Mouse (Mus musculus): ENCODE measurements around the gene Cep131. TPM values are rescaled to one million over a fixed set of nuclear protein-coding genes. Genes with fewer than 3 reads are reported as not detected.
A peak's percentile ranks its signal among the peaks of the same experiment; 100 is the strongest.

Gene Cep131
- polyA plus RNA-seq, 2 experiments, result 2.7 to 4.4 TPM

- H3K27me3 ChIP-seq (ENCODE audit: control insufficient read depth, insufficient read depth, low read length), result no peaks in the 10 kb centered on the region
- no peaks in the 10 kb centered on the region; a peak in 1 of 4 replicates for H3K4me1 ChIP-seq (replicated peaks; ENCODE audit: control insufficient read depth in 2 of 2, insufficient read depth in 2 of 2, low read length in 1 of 2)
- H3K4me2 ChIP-seq (ENCODE audit: low read depth), result no peak overlapping the region
- TF ChIP-seq EP300 (IDR thresholded peaks at IDR 0.05; ENCODE audit: low read depth), result no peak
- no peak for TF ChIP-seq CTCF (IDR thresholded peaks at IDR 0.05; ENCODE audit: low read depth)
- H3K4me3 ChIP-seq (ENCODE audit: insufficient read depth in 1 of 2, low read depth in 2 of 2, low read length in 2 of 2), result no peak overlapping the region
- H3K9ac ChIP-seq (replicated peaks), result no peak overlapping the region
- no peak for DNase-seq (ENCODE audit: low read depth in 3 of 3, low spot score in 3 of 3)
- H3K9me3 ChIP-seq (ENCODE audit: control insufficient read depth, low read length), result no peaks in the 10 kb centered on the region
- no peak for ATAC-seq (ENCODE audit: insufficient read depth)
- H3K27ac ChIP-seq, result no peak overlapping the region
- H3K36me3 ChIP-seq (replicated peaks; ENCODE audit: control insufficient read depth, insufficient read depth, low read depth), result no peaks in the 10 kb centered on the region
- WGBS (ENCODE audit: insufficient replicate concordance), result 60% methylated on average over 23 of the region's 23 CpGs
These were observed 66.8 kb downstream of the Cep131 start for GRCm38 (mm10) chr11:120019542-120020440.

- Histone ChIP-seq H3K4me2 (ENCODE audit: low read depth) (no peak overlapping the region), H3K27me3 (ENCODE audit: control insufficient read depth, insufficient read depth, low read length) (no peaks in the 10 kb centered on the region), H3K4me3 (ENCODE audit: insufficient read depth in 1 of 2, low read depth in 2 of 2, low read length in 2 of 2) (no peak overlapping the region), H3K9me3 (ENCODE audit: control insufficient read depth, low read length) (no peaks in the 10 kb centered on the region), H3K27ac (no peak overlapping the region), H3K36me3 (replicated peaks; ENCODE audit: control insufficient read depth, insufficient read depth, low read depth) (no peaks in the 10 kb centered on the region), H3K9ac (replicated peaks) (no peak overlapping the region), H3K4me1 (replicated peaks; ENCODE audit: control insufficient read depth in 2 of 2, insufficient read depth in 2 of 2, low read length in 1 of 2) (no peaks in the 10 kb centered on the region; a peak in 1 of 4 replicates)
- ATAC-seq (ENCODE audit: insufficient read depth), result no peak
- WGBS (ENCODE audit: insufficient replicate concordance), result 57% methylated on average over 8 of the region's 8 CpGs
- TF ChIP-seq EP300 (IDR thresholded peaks at IDR 0.05; ENCODE audit: low read depth) (no peak), CTCF (IDR thresholded peaks at IDR 0.05; ENCODE audit: low read depth) (no peak)
- no peak for DNase-seq (ENCODE audit: low read depth in 3 of 3, low spot score in 3 of 3)
These were observed 69.6 kb downstream of the Cep131 start for GRCm38 (mm10) chr11:120017011-120017410.

GRCm38 (mm10) chr11:120014758-120015157 lies 71.9 kb downstream of the Cep131 start:
- no peak overlapping the region for H3K4me3 ChIP-seq (ENCODE audit: insufficient read depth in 1 of 2, low read depth in 2 of 2, low read length in 2 of 2)
- ATAC-seq (ENCODE audit: insufficient read depth) (no peak), DNase-seq (ENCODE audit: low read depth in 3 of 3, low spot score in 3 of 3) (no peak)
- no peaks in the 10 kb centered on the region; a peak in 1 of 4 replicates for H3K4me1 ChIP-seq (replicated peaks; ENCODE audit: control insufficient read depth in 2 of 2, insufficient read depth in 2 of 2, low read length in 1 of 2)
- H3K27ac ChIP-seq, result no peak overlapping the region
- no peaks in the 10 kb centered on the region for H3K9me3 ChIP-seq (ENCODE audit: control insufficient read depth, low read length)
- 62% methylated on average over 4 of the region's 4 CpGs for WGBS (ENCODE audit: insufficient replicate concordance)
- H3K27me3 ChIP-seq (ENCODE audit: control insufficient read depth, insufficient read depth, low read length), result no peaks in the 10 kb centered on the region
- no peak overlapping the region for H3K9ac ChIP-seq (replicated peaks)
- no peaks in the 10 kb centered on the region for H3K36me3 ChIP-seq (replicated peaks; ENCODE audit: control insufficient read depth, insufficient read depth, low read depth)
- no peak overlapping the region for H3K4me2 ChIP-seq (ENCODE audit: low read depth)
- TF ChIP-seq EP300 (IDR thresholded peaks at IDR 0.05; ENCODE audit: low read depth), result no peak
- 0 out of 2 replicates have a peak, but pooled peaks have one; percentile 6 for TF ChIP-seq CTCF (IDR thresholded peaks at IDR 0.05; ENCODE audit: low read depth)

MicroRNA genes within 50 kb of the gene (microRNA counts, 519-probe panel; counts per million panel counts)
- 69.9 counts per million for microRNA mmu-miR-338-3p
- 69.9 counts per million for microRNA mmu-miR-338-5p

Small RNA genes within 50 kb of the gene (microRNA-seq; reads per million reads assigned to microRNA genes)
- not detected for gene Gm25948
- gene Mir3065, result not detected
- gene Mir338, result not detected

Other genes with a start within 250 kb of the Cep131 start
- gene Chmp6, start 173.4 kb downstream of the Cep131 start, polyA plus RNA-seq (2012; rRNA removed), result 13.5 and 15.2 TPM in 2 replicates
- 25.2 and 27.2 TPM in 2 replicates for gene Chmp6, start 173.4 kb downstream of the Cep131 start, polyA plus RNA-seq (2014; fragmentation: Nextera tagmentation; extraction: Ambion mirVana)
- 5.6 and 6.3 TPM in 2 replicates for gene Baiap2, start 144.1 kb downstream of the Cep131 start, polyA plus RNA-seq (2012; rRNA removed)
- gene Baiap2, start 144.1 kb downstream of the Cep131 start, polyA plus RNA-seq (2014; fragmentation: Nextera tagmentation; extraction: Ambion mirVana), result 4.2 and 4.8 TPM in 2 replicates
- gene Aatk, start 39.7 kb downstream of the Cep131 start, polyA plus RNA-seq (2012; rRNA removed), result 0.45 and 0.57 TPM in 2 replicates
- 0.13 and 0.27 TPM in 2 replicates for gene Aatk, start 39.7 kb downstream of the Cep131 start, polyA plus RNA-seq (2014; fragmentation: Nextera tagmentation; extraction: Ambion mirVana)
- gene Tepsin, start 11.9 kb upstream of the Cep131 start, polyA plus RNA-seq (2012; rRNA removed), result 11.0 and 12.7 TPM in 2 replicates
- gene Tepsin, start 11.9 kb upstream of the Cep131 start, polyA plus RNA-seq (2014; fragmentation: Nextera tagmentation; extraction: Ambion mirVana), result 4.2 and 4.4 TPM in 2 replicates
- gene Ndufaf8, start 12.1 kb upstream of the Cep131 start, polyA plus RNA-seq (2012; rRNA removed), result 20.3 and 30.3 TPM in 2 replicates
- 52.9 and 57.5 TPM in 2 replicates for gene Ndufaf8, start 12.1 kb upstream of the Cep131 start, polyA plus RNA-seq (2014; fragmentation: Nextera tagmentation; extraction: Ambion mirVana)
- 15.9 and 21.0 TPM in 2 replicates for gene Slc38a10, start 64.5 kb upstream of the Cep131 start, polyA plus RNA-seq (2012; rRNA removed)
- gene Slc38a10, start 64.5 kb upstream of the Cep131 start, polyA plus RNA-seq (2014; fragmentation: Nextera tagmentation; extraction: Ambion mirVana), result 21.8 and 23.3 TPM in 2 replicates
- gene Bahcc1, start 146.1 kb upstream of the Cep131 start, polyA plus RNA-seq (2012; rRNA removed), result 1.5 and 1.6 TPM in 2 replicates
- 0.75 and 1.2 TPM in 2 replicates for gene Bahcc1, start 146.1 kb upstream of the Cep131 start, polyA plus RNA-seq (2014; fragmentation: Nextera tagmentation; extraction: Ambion mirVana)

Measured in liver, embryonic 14.5 days (tissue).